Mouse (Mus musculus): ENCODE measurements at regions not wholly inside any gene's neighbourhood (a gene's known extent, or its start where the extent isn't known, plus 50 kb on each side); places are given as distances from the start of the nearest gene placed in this dataset.

DNA sequence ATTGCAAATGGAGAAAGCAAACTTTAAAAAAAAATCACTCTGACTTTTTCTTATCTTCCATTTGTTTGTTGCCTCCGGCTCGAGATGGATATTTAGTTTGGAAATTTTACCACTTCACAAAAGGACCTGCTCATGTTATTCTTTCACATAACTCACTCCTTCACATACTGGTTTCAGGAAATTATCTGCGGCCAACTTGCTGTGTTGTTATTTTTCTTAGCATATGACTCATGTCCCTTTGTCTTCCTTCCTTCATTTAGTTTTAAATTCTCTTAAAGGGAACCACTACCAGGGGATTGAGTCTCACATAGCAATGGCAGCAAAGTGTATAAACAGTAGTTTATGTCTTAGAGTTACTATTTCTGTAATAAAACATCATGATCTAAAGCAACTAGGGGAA is 217.8 kb downstream of the Ahr start:
- DNase-seq (ENCODE audit: low spot score in 2 of 2), result no peak

DNA sequence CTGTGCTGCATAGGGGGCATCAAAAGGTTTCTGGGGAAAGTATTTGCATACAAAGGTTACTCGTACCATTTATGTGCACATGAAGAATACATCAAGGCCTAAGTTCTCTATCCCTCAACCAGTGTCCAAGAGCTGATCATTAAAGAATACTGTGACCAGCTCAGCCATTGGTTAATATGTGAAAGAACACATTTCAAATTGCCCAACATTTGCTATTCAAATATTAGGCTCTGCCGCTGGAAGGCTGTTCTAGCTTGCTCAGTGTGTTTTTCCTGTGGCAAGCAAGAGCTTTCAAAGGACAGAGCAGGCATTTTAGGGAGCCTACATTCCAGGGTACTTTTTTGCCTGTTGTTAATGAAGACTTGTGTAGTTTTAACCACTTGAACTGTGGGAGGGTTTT is 220.8 kb downstream of the Ahr start:
- DNase-seq (ENCODE audit: low spot score in 2 of 2), result no peak

- DNase-seq (ENCODE audit: low spot score in 2 of 2), result peak; percentile 16 to 18
Observed at GRCm38 (mm10) chr12:35313191-35313925, 221.5 kb downstream of the Ahr start.

DNA sequence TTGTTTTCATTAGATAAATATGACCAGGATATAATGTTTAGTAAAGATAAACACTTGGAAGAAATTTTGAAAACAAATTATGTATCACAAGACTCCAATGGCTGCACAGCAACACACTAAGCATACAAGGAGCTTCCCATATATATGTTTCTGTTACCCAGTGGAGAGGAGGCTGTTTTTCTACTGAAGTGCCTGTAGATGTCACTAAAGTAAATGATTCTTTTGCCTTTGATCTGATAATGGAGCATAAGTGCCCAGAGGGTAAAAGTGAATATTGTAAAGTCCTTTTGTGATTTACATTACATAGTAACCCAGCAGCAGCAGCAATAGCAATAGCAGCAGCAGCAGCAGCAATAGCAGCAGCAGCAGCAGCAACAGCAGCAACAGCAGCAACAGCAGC is 226.3 kb downstream of the Ahr start:
- DNase-seq (ENCODE audit: low spot score in 2 of 2), result peak in 1 of 2 experiments; percentile 20

DNA sequence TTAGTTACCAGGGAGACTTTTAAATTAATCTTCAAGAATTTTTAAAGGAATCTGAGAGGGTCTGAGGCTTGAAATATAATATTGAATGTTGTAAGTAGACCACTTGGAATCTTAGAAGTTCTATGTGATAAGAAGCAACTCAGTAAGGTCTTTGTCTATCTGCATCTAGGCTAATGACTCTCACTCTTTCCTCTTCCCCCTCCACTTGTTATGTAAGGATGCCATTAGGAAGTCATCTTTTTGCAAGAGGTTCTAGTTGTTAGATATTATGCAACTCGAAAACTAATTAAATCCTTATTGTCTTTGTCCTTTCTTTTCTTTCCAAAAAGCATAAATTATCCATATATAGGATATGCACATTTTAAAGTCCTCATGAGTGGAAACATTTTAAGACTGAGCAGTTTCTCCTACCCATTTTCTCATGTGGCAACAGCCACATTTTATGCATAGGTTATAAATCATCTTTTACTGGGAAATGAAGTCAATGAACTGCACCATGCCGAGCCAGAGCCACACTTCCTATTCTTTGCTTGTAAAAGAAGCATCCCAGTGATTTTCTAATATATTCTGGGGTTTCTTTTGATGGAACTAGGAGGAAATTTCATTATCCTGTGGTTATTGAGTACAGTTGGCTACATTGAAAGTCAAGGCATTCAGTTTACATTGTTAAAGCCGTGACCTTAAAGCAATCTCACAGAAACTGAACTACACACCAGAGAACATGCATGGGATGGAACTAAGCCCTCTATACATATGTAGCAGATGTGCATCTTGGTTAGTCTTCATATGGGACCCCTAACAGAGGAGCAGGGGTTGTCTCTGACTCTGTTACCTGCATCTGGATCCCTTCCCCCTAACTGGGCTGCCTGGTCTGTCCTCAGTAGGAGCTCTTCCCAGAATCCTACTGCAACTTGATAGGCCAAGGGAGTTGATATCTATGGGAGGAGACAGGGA is 230.8 kb downstream of the Ahr start:
- no peak for DNase-seq (ENCODE audit: low spot score in 2 of 2)

DNA sequence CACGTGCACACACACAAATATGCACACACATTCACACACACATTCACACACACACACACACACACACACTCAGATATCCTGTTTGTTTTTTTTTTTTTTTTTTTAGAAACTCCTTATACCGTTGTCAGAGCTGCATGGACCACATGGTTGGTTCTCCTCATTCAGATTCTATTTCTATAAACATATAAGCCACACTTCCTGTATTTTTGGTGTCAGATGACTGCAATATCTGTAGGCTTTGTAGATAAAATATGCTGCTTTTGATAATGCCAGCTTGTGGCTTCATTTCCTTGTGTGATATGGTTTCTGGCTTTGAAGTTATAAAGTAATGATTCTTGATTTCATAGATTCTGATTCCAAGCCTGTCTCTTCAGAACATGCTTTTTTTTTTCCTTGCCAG is 231.7 kb downstream of the Ahr start:
- DNase-seq (ENCODE audit: low spot score in 2 of 2), result no peak

- DNase-seq (ENCODE audit: low spot score in 2 of 2), result no peak
Observed at GRCm38 (mm10) chr12:35294668-35295067, 240.2 kb downstream of the Ahr start.

DNA sequence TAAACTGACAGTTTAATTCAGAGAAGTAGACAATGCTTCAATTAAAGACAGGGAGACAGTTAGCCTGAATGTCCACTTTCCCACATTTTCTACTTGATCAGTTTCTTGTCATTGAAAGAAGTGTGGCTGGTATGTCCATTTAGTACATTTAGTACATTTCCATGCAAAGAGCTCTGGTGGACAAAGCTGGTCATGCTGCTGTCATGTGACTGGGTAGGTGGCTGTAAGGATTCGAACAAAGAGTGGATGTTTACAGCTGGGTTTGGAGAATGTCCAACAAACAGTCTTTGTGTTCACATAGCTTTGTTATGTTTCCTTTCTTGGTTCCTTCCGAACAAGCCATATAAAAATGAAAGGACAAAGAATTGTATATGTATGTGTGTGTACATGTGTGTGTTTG is 241.3 kb downstream of the Ahr start:
- no peak for DNase-seq (ENCODE audit: low spot score in 2 of 2)

DNA sequence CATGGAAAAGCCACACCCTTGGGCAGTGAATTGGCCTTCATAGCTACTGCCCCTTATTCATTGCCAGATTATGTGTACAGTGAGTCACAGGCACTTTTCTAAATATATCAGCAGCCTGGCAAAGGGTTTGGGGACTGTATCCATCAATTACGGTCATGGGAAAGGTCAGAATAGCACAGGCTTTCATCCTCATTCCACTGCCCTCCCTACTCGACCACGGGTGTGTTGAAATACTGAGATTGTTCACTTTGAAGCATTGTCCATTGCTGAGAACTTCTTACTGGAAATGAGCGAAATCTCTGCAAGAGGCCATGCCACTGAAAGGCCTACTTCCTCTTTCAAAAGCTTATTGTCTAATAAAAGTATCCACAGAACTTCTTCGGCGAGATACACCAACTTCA is 242.9 kb downstream of the Ahr start:
- DNase-seq (ENCODE audit: low spot score in 2 of 2), result no peak

DNA sequence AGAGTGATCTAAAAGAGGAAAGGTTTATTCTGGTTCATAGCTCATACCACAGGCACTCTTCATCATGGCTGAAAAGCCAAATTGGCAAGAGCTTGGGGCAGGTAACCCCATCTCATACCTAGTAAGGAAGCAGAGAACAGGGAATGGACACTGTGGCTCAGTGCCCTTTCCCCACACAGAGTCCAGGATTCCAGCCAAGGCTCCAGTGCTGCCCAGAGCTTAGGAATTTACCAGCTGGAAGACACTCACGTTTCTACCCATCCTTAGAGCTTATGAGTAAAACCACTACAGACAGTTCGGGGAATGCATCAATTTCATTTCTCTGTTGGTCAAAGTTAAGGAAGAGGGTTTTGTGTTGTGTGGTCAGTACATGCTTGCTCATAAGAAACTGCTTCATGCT is 241.0 kb downstream of the Snx13 start:
- no peak for DNase-seq (ENCODE audit: low spot score in 2 of 2)

GRCm38 (mm10) chr12:35287570-35287969 is 240.6 kb downstream of the Snx13 start:
- DNase-seq (ENCODE audit: low spot score in 2 of 2), result no peak

DNA sequence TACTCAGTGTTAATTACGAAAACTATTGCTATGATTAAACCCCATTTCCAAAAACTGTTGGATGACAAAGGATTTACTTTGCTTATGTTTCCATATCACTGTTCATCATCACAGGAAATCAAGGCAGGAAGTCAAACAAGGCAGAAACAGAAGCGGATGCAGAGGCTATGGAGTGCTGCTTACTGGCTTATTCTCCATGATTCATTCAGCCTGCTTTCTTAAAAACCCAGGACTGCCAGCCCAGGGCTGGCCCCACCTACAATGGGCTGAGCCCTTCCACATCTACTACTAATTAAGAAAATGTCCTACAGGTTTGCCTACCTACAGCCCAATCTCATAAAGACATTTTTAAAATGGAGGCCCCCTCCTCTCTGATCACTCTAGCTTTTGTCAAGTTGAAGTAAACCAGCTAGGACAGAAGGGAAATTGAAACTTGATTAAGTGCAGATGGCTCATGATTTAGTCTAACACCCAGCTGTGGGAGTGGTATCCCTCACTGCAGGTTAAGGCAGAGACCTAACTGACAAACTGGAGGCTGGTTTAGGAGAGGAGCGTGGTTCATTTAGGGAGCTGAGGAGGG is 240.1 kb downstream of the Snx13 start:
- no peak for DNase-seq (ENCODE audit: low spot score in 2 of 2)

DNA sequence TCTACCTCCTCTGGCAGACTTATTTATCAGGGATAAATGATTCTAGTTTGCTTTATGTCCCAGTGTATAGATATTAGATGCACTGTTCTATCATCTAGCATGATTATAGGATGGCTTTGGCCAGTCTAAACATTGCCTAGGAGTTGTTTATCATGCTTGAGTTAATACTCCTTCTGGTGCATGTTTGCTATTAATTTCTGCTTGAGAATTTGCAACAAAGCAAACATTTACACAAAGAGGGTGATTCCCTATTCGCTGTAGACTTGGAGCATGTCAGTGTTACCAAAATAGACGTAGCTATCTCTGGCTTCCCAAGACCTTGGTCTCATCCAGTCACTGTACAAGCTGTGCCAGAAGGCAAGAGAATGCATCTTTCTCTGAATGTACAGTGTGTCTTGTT is 237.4 kb downstream of the Snx13 start:
- DNase-seq (ENCODE audit: low spot score in 2 of 2), result no peak

DNA sequence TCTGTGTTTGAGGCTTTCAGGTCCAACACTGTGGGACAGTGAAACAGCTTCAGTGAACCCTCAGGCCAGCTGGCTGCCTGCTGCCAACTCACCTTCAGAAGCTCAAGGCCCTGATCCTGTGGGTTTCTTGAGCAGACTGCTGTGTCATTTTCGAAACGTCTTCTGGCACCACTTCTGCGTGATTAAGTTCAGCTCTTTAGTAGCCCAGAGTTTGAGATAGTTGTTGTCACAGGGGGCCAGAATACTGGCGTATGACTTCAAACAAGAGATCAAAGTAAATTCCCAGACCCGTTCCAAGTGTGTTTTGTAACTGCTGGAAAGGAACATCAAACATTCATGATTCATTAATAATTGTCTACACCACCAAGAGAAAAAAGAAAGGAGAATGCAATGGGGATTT is 236.9 kb downstream of the Snx13 start:
- DNase-seq (ENCODE audit: low spot score in 2 of 2), result no peak

GRCm38 (mm10) chr12:35283407-35283806 is 236.4 kb downstream of the Snx13 start:
- DNase-seq (ENCODE audit: low spot score in 2 of 2), result no peak

- DNase-seq (ENCODE audit: low spot score in 2 of 2), result no peak
Observed at GRCm38 (mm10) chr12:35269465-35269864, 222.5 kb downstream of the Snx13 start.

GRCm38 (mm10) chr12:35268006-35268405 is 221.0 kb downstream of the Snx13 start:
- DNase-seq (ENCODE audit: low spot score in 2 of 2), result no peak

GRCm38 (mm10) chr12:35267023-35267654 is 220.2 kb downstream of the Snx13 start:
- no peak for DNase-seq (ENCODE audit: low spot score in 2 of 2)

DNA sequence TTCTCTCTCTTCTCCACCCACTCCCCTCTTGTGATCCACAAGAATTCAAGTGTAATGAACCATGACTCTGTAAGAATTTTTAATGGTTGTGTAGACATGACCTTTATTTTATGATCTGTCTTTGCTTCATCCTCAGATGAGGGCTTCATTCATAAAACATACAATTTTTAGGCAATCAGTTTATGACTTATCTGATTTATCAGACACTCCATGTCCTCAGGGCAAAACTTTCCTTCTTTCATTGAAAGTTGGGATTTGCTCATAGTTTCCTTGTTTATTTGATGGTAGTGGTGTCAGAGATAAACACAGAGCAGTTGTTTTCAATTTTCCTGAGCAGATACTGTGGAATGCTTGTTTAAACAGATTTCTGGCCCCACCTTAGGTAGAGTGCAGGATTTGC is 212.8 kb downstream of the Snx13 start:
- no peak for DNase-seq (ENCODE audit: low spot score in 2 of 2)

DNA sequence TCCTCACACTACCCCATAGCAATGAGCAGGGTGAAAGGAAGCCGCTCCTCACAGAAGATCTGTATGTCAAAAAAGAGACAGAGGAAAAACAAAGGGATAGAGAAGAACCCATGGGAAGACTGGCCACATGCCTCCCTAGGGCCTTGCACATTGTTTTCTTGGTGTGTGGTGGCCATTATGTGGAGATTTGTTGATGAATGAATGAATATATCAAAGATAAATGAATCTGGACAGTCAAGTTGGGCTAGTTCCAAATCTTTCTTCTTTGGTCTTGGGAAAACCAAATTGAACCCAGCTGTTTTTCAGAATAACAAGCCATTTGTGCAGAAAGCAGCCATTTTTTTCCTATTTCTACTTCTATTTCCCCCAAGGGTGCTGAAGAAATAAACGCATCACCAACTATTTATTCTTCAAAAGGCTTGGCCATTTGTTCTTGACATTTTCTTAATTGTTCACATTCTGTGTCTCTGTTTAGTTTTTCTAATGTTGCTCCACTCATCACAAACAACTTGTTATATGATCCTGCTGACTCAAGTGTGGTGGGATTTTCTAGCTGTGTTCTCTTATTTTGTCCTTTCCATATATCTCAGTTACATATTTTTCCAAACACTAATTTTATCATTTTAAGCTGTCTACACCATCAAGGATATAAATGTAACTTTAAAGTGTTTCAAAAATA is 208.9 kb downstream of the Snx13 start:
- DNase-seq (ENCODE audit: low spot score in 2 of 2), result no peak

DNA sequence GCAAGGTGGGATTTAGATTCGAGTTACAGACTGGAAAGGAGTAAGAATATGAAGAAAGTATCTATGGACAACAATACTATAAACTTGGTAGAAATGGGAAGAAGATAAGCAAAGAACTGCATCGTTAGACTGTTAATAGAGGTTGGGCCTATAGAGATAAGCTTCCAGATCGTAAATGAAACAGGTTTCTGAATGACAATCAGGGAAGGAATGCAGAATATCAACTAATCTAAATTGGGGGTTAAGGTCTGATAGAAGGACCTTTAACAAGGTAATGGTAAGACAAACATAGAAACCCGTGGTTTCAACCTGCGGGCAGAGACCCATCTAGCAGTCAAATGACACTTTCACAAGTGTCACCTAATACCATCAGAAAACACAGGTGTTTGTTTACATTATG is 201.5 kb downstream of the Snx13 start:
- no peak for DNase-seq (ENCODE audit: low spot score in 2 of 2)

Data from layer of hippocampus, postnatal 14 days (tissue).